Mouse (Mus musculus) right cerebral cortex, adult 18-20 months (tissue): ENCODE results near the gene Pcp4l1.

Experiments
- DNase-seq: peaks from one replicate; pipeline ENCODE4 v3.0.0; 2022; ENCODE audit warnings: mixed read lengths

The Pcp4l1 gene

DNA sequence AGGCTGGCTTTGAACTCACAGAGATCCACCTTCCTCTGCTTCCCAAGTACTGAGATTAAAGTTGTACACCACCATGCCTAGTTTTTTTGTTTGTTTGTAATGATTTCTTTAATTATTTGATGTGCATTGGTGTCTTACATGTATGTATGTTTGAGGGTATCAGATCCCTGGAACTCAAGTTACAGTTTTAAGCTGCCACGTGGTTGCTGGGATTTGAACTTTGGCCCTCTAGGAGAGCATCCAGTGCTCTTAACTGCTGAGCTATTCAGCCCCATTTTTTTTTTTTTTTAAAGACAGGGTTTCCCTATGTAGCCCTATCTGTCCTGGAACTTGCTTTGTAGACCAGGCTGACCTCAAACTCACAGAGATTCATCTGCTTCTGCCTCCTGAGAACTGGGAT, 65.1 kb downstream of the Pcp4l1 start:
- DNase-seq = no peak

DNA sequence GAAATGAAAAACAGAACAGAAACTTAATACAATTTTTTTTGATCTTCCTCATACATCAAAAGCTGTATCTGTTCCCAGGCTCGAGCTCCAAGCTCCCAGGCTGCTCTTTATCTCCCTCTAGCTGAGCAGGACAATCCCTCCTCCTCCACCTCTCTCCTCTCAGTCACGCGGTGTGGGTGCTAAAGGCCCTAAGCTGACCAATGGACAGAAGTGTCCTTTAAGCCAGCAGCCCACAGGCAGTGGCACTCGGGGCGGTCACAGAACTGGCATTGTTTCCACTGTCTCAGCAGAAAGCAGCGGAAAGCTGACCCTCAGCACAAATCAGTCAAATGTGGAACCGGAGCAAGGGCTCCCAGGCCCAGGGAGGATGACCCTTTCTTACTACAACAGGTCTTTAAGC, 66.8 kb downstream of the Pcp4l1 start:
- peak; percentile 52 for DNase-seq

DNA sequence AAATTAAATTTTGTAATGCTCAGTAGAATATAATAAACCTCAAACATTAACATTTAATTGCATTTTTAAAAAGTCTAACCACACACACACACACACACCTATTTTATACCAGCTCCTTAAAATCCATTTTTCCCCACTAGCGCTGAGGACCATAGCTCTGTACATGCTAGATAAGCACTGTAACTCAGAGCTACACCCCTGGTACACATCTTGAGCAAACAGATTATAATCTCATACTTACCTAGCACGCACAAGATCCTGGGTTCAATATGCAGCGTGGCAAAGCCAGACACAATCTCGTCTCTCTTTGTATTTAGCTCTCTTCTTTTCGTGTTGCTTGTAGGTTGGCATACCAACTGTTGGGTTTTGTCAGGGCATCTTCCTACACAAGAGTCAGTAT, 71.7 kb downstream of the Pcp4l1 start:
- DNase-seq = no peak
